Mouse (Mus musculus) heart, embryonic 12.5 days (tissue): ENCODE results near the gene Cypt4. TPM values are rescaled to one million over a fixed set of nuclear protein-coding genes. Genes with fewer than 3 reads are reported as not detected.
"Not testable (repeated sequence)": the region's sequence is repeated elsewhere in the genome, so short reads cannot be mapped to it uniquely, and the experiment has no call there.

ENCODE experiments used
- ATAC-seq: fragments of 200-750 bp; cut with Nextera tagmentation; 2 replicates; pipeline ENCODE4 v1.8.0; 2017; ENCODE audit warnings: moderate TSS enrichment, moderate library complexity; ENCODE audit not compliant: insufficient number of reproducible peaks, low FRiP score
- H3K27ac ChIP-seq: fragments of 300-500 bp; sonication (generic); 2 replicates; pipeline ENCODE4 v1.5.1; 2016; ENCODE audit warnings: mild to moderate bottlenecking, moderate library complexity; ENCODE audit not compliant: poor library complexity, severe bottlenecking
- H3K27me3 ChIP-seq: fragments of 300-500 bp; sonication (generic); replicated peaks from 2 replicates; pipeline ENCODE4 v1.6.1; 2016; ENCODE audit warnings: mild to moderate bottlenecking, moderate library complexity
- H3K36me3 ChIP-seq: fragments of 300-500 bp; sonication (generic); 2 replicates; pipeline ENCODE4 v1.6.1; 2016; ENCODE audit warnings: mild to moderate bottlenecking, moderate library complexity
- H3K4me1 ChIP-seq: fragments of 300-500 bp; sonication (generic); replicated peaks from 2 replicates; pipeline ENCODE4 v1.6.1; 2016; ENCODE audit warnings: mild to moderate bottlenecking
- H3K4me2 ChIP-seq: fragments of 300-500 bp; sonication (generic); 2 replicates; pipeline ENCODE4 v1.6.1; 2016; ENCODE audit warnings: mild to moderate bottlenecking, moderate library complexity
- H3K4me3 ChIP-seq: fragments of 300-500 bp; sonication (generic); 2 replicates; pipeline ENCODE4 v1.5.1; 2016; ENCODE audit warnings: mild to moderate bottlenecking
- H3K9ac ChIP-seq: fragments of 300-500 bp; sonication (generic); 2 replicates; pipeline ENCODE4 v1.6.1; 2016; ENCODE audit warnings: mild to moderate bottlenecking, moderate library complexity
- H3K9me3 ChIP-seq: fragments of 300-500 bp; sonication (generic); replicated peaks from 2 replicates; pipeline ENCODE4 v1.6.1; 2016; ENCODE audit warnings: mild to moderate bottlenecking, moderate library complexity
- WGBS: fragments of 180-500 bp; shearing (Covaris S2); methylation state at CpG from one replicate; pipeline ENCODE4 v1.1.7; 2016; 5-methylcytosine and 5-hydroxymethylcytosine counted together
- polyA plus RNA-seq: library from polyadenylated mRNA; unstranded; fragments of >200 nt; fragmentation: Nextera tagmentation; extraction: Ambion mirVana; gene quantifications from 2 replicates; pipeline ENCODE4 v1.2.1, GENCODE M21; 2016

Gene Cypt4
- not detected in 2 replicates for polyA plus RNA-seq

- WGBS = 85% methylated on average over 5 of the region's 5 CpGs
- no peak within 1 kb of the TSS for H3K4me2 ChIP-seq
- no peaks in the 10 kb centered on the region for H3K36me3 ChIP-seq
- no peaks in the 10 kb centered on the region for H3K4me1 ChIP-seq
- no peaks in the 10 kb centered on the region for H3K9me3 ChIP-seq
- ATAC-seq = no peak
- no peak within 1 kb of the TSS for H3K4me3 ChIP-seq
- no peak within 1 kb of the TSS for H3K9ac ChIP-seq
- H3K27me3 ChIP-seq = no peaks in the 10 kb centered on the region
- no peak within 1 kb of the TSS for H3K27ac ChIP-seq
Measured at GRCm38 (mm10) chr9:24624896-24625295, at the start of gene Cypt4. Gene Cypt4 (plus strand): TSS chr9:24625196.

- ATAC-seq, H3K9me3 ChIP-seq, H3K27ac ChIP-seq, H3K36me3 ChIP-seq, H3K4me1 ChIP-seq, H3K27me3 ChIP-seq, H3K9ac ChIP-seq, H3K4me2 ChIP-seq, H3K4me3 ChIP-seq: not testable (repeated sequence)
- WGBS = 26% methylated on average over 2 of the region's 2 CpGs
Measured at GRCm38 (mm10) chr9:24637341-24637740, 12.3 kb downstream of the Cypt4 start.

Other genes with a start within 250 kb of the Cypt4 start
- 14.6 and 15.8 TPM in 2 replicates for gene Dpy19l1, start 122.1 kb upstream of the Cypt4 start, polyA plus RNA-seq
- 0.30 and 0.41 TPM in 2 replicates for gene Dpy19l2, start 71.1 kb downstream of the Cypt4 start, polyA plus RNA-seq
- 105 and 111 TPM in 2 replicates for gene Tbx20, start 149.1 kb downstream of the Cypt4 start, polyA plus RNA-seq